In the genomic region with DNA sequence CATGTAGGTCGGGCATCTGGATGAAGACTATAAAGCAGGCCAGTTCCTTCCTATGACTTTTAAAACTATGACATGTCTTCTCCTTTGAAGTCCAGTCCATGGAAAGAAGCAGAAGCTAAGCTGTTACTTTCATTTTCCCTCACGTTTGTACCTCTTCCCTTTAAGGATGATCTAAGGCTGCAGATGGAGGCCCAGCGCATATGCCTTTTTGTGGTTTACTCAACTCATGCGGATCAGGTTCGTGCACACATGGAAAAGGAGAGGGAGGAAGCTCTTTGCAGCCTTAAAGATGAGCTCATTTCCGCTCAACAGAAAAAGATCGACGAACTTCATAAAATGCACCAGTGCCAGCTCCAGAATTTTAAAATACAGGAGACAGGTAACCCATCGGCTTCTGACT, we compare ENCODE assay signal across 29 mouse cellular contexts. TPM values are rescaled to one million over a fixed set of nuclear protein-coding genes. Genes with fewer than 3 reads are reported as not detected.
DNase-seq lines count a peak whose midpoint lies in the region; ATAC-seq and TF ChIP-seq lines count a peak whose summit lies in the region.
"Had no signal": no experiment of that assay in that cellular context is flagged by ENCODE, and none has a peak within 500 bp of the region (broad histone marks: within the 10 kb centered on the region; RNA-seq: fewer than 3 reads in every experiment).

No protein-coding gene starts in this region.

- in situ Hi-C loops in CH12.LX (cut with MboI; ENCODE audit: low pct_ligation_motif_present, low pct_unique_long_range_greater_than_20kb, low sequenced_read_pairs) = no loop called here

- peaks cover 6 to 18% of the 10 kb centered on the region in 2 experiments for H3K4me1 ChIP-seq in CH12.LX (ENCODE audit: control insufficient read depth in 1 of 2, insufficient read depth in 2 of 2)
- H3K4me1 ChIP-seq: embryonic facial prominence, embryonic 12.5 days; embryonic facial prominence, embryonic 15.5 days; heart, embryonic 12.5 days; heart, embryonic 15.5 days; hindbrain, embryonic 10.5 days; hindbrain, embryonic 13.5 days; intestine, embryonic 15.5 days had no signal

- no peaks in the 10 kb centered on the region for H3K79me2 ChIP-seq in CH12.LX (replicated peaks; ENCODE audit: control insufficient read depth, extremely low read depth, insufficient read depth, poor library complexity, severe bottlenecking)

- peak overlapping the region; percentile 97 for H3K4me2 ChIP-seq in CH12.LX (ENCODE audit: insufficient read depth, low read depth, poor library complexity, severe bottlenecking)
- H3K4me2 ChIP-seq: embryonic facial prominence, embryonic 12.5 days; embryonic facial prominence, embryonic 15.5 days; heart, embryonic 12.5 days; heart, embryonic 15.5 days; hindbrain, embryonic 13.5 days; intestine, embryonic 15.5 days had no signal

- dilution Hi-C loops in CH12.LX (cut with MboI; ENCODE audit: extremely low pct_ligation_motif_present, extremely low pct_unique_long_range_greater_than_20kb, low sequenced_read_pairs) = no loop called here

- H3K9me3 ChIP-seq in CH12.LX (replicated peaks; ENCODE audit: low read length) = no peaks in the 10 kb centered on the region
- H3K9me3 ChIP-seq: embryonic facial prominence, embryonic 12.5 days; embryonic facial prominence, embryonic 15.5 days; heart, embryonic 12.5 days; heart, embryonic 15.5 days; hindbrain, embryonic 10.5 days; hindbrain, embryonic 13.5 days; intestine, embryonic 15.5 days had no signal

- peak; percentile 82 for ATAC-seq in granulocyte monocyte progenitor cell, adult 5-6 weeks (replicated peaks; ENCODE audit: poor library complexity, severe bottlenecking)
- no peak for ATAC-seq in monocyte, adult 5-6 weeks (replicated peaks; ENCODE audit: insufficient number of reproducible peaks, low FRiP score, low TSS enrichment, poor library complexity, severe bottlenecking)
- ATAC-seq: CD4-positive, CD25-positive, alpha-beta regulatory T cell, adult 4 months; forebrain, embryonic 14.5 days; forebrain, postnatal 0 days; hindbrain, embryonic 16.5 days; intestine, embryonic 15.5 days had no signal

- TF ChIP-seq RAD21 in CH12.LX (IDR thresholded peaks at IDR 0.05; ENCODE audit: low read depth, low read length) = no peak

- TF ChIP-seq EP300 in CH12.LX (IDR thresholded peaks at IDR 0.05; ENCODE audit: low read length) = peak; percentile 65

- no peak overlapping the region; the same call in 1 of the 2 replicates for H3K9ac ChIP-seq in CH12.LX (ENCODE audit: insufficient read depth, low read depth)
- H3K9ac ChIP-seq: embryonic facial prominence, embryonic 12.5 days; embryonic facial prominence, embryonic 15.5 days; forebrain, postnatal 0 days; heart, embryonic 12.5 days; heart, embryonic 15.5 days; hindbrain, embryonic 13.5 days; intestine, embryonic 15.5 days had no signal

- TF ChIP-seq CTCF in CH12.LX (conservative IDR thresholded peaks at IDR 0.05 in 1 of 2, IDR thresholded peaks at IDR 0.05 in 1 of 2; ENCODE audit: low read depth in 2 of 2, low read length in 2 of 2) = no peak

- H3K27me3 ChIP-seq in CH12.LX (replicated peaks) = no peaks in the 10 kb centered on the region
- H3K27me3 ChIP-seq in splenic B cell, adult 2 months (ENCODE audit: control insufficient read depth, insufficient read depth, low read length, poor library complexity, severe bottlenecking) = no peaks in the 10 kb centered on the region
- H3K27me3 ChIP-seq: embryonic facial prominence, embryonic 12.5 days; embryonic facial prominence, embryonic 15.5 days; heart, embryonic 12.5 days; heart, embryonic 15.5 days; hindbrain, embryonic 13.5 days; intestine, embryonic 15.5 days; Patski had no signal

- peaks cover 6 to 24% of the 10 kb centered on the region in 2 experiments for H3K36me3 ChIP-seq in CH12.LX (replicated peaks in 1 of 2; ENCODE audit: control insufficient read depth in 1 of 2, insufficient read depth in 1 of 2, low read length in 1 of 2)
- H3K36me3 ChIP-seq in splenic B cell, adult 2 months (ENCODE audit: control insufficient read depth, insufficient read depth, low read length, poor library complexity, severe bottlenecking) = no peaks in the 10 kb centered on the region

- H3K27ac ChIP-seq in CH12.LX (ENCODE audit: insufficient read depth, low read depth) = no peak overlapping the region
- H3K27ac ChIP-seq: embryonic facial prominence, embryonic 12.5 days; embryonic facial prominence, embryonic 15.5 days; gastrocnemius, adult 2 months; heart, embryonic 15.5 days; hindbrain, embryonic 10.5 days; hindbrain, embryonic 13.5 days; intestine, embryonic 15.5 days had no signal

- peak overlapping the region in 1 of 3 experiments; percentile 9 for H3K4me3 ChIP-seq in CH12.LX (replicated peaks in 1 of 3; ENCODE audit: low read depth in 2 of 3, low read length in 2 of 3, poor library complexity in 1 of 3)
- H3K4me3 ChIP-seq: embryonic facial prominence, embryonic 12.5 days; embryonic facial prominence, embryonic 15.5 days; gastrocnemius, adult 2 months; heart, embryonic 12.5 days; heart, embryonic 15.5 days; hindbrain, embryonic 10.5 days; hindbrain, embryonic 13.5 days; intestine, embryonic 15.5 days had no signal

- peak; percentile 29 for DNase-seq in A20 (ENCODE audit: low read depth, low spot score)
- DNase-seq in CH12.LX (ENCODE audit: extremely low read depth) = peak; percentile 72
- peak; percentile 4 for DNase-seq in splenic B cell, adult 2 months (ENCODE audit: low read depth, low spot score)
- DNase-seq in cerebellum, postnatal 36 days = no peak
- no peak for DNase-seq in MN1 (ENCODE audit: low spot score)
- DNase-seq: adrenal gland, postnatal 10 days; adrenal gland, postnatal 36 days; cerebellum, adult 11 months; cerebellum, adult 8-10 months; cerebellum, postnatal 10 days; forebrain, postnatal 0 days; gastrocnemius, adult 2 months; gastrocnemius, postnatal 14 days; heart, adult 18-20 months; heart, postnatal 10 days; heart, postnatal 36 days had no signal

- TF ChIP-seq POLR2A in CH12.LX (IDR thresholded peaks at IDR 0.05; ENCODE audit: low read depth, low read length) = no peak

TF ChIP-seq in CH12.LX, 34 proteins besides CTCF, POLR2A, EP300 and RAD21:
- TF ChIP-seq MYC (IDR thresholded peaks at IDR 0.05; ENCODE audit: low read depth, low read length) (peak; percentile 72; the same call in 1 of the 2 replicates), NELFE (IDR thresholded peaks at IDR 0.05; ENCODE audit: low read depth, low read length) (no peak), CHD1 (IDR thresholded peaks at IDR 0.05; ENCODE audit: low read depth, low read length) (no peak), ZC3H11A (IDR thresholded peaks at IDR 0.05; ENCODE audit: low read depth, low read length) (no peak), CHD2 (IDR thresholded peaks at IDR 0.05; ENCODE audit: low read length) (no peak), JUN (IDR thresholded peaks at IDR 0.05; ENCODE audit: insufficient read depth, low read depth, low read length) (peak; percentile 62; the same call in 1 of the 2 replicates), ETS1 (conservative IDR thresholded peaks at IDR 0.05; ENCODE audit: low read depth, low read length) (peak; percentile 87), MAZ (IDR thresholded peaks at IDR 0.05; ENCODE audit: low read depth, low read length) (no peak), RCOR1 (conservative IDR thresholded peaks at IDR 0.05; ENCODE audit: low read depth, low read length) (no peak), GABPA (IDR thresholded peaks at IDR 0.05; ENCODE audit: insufficient replicate concordance, low read depth, low read length) (no peak), ZMIZ1 (IDR thresholded peaks at IDR 0.05; ENCODE audit: low read depth, low read length) (no peak), USF1 (IDR thresholded peaks at IDR 0.05; ENCODE audit: low read depth, low read length) (no peak), SIN3A (IDR thresholded peaks at IDR 0.05; ENCODE audit: low read length) (0 out of 2 replicates have a peak, but pooled peaks have one; percentile 9), BHLHE40 (IDR thresholded peaks at IDR 0.05; ENCODE audit: low read depth, low read length) (peak; percentile 97), NRF1 (IDR thresholded peaks at IDR 0.05; ENCODE audit: low read depth, low read length) (no peak), PAX5 (IDR thresholded peaks at IDR 0.05; ENCODE audit: low read length) (no peak), SMC3 (IDR thresholded peaks at IDR 0.05; ENCODE audit: low read depth, low read length) (no peak), JUND (conservative IDR thresholded peaks at IDR 0.05; ENCODE audit: low read depth, low read length) (no peak; the same call in none of the 2 replicates), IRF4 (IDR thresholded peaks at IDR 0.05; ENCODE audit: low read depth, low read length) (no peak), MAX (IDR thresholded peaks at IDR 0.05; ENCODE audit: low read length) (peak; percentile 61; the same call in 1 of the 2 replicates), USF2 (conservative IDR thresholded peaks at IDR 0.05; ENCODE audit: low read depth, low read length) (no peak), ZNF384 (IDR thresholded peaks at IDR 0.05; ENCODE audit: low read depth, low read length) (no peak), MAFK (IDR thresholded peaks at IDR 0.05; ENCODE audit: insufficient replicate concordance, low read length) (no peak), MXI1 (IDR thresholded peaks at IDR 0.05; ENCODE audit: low read depth, low read length) (0 out of 2 replicates have a peak, but pooled peaks have one; percentile 27), MEF2A (IDR thresholded peaks at IDR 0.05; ENCODE audit: borderline replicate concordance, low read depth, low read length) (no peak), TCF12 (IDR thresholded peaks at IDR 0.05; ENCODE audit: low read depth, low read length) (0 out of 2 replicates have a peak, but pooled peaks have one; percentile 22), KAT2A (IDR thresholded peaks at IDR 0.05; ENCODE audit: insufficient replicate concordance, low read length) (no peak), ZKSCAN1 (IDR thresholded peaks at IDR 0.05; ENCODE audit: borderline replicate concordance, low read depth, low read length) (no peak), HCFC1 (IDR thresholded peaks at IDR 0.05; ENCODE audit: low read depth, low read length) (no peak)

RNA-seq across cellular contexts. Expression of a gene that starts 40.6 kb away (rescaled TPM):
- 15.6 and 17.2 TPM in 2 replicates for total RNA-seq in CH12.LX (2012; rRNA removed)
- 8.4 and 10.3 TPM in 2 replicates for total RNA-seq in CH12.LX (2014; rRNA removed)
- polyA plus RNA-seq in CH12.LX (2012; ENCODE audit: insufficient read length, low read depth) = 12.8 and 13.5 TPM in 2 replicates
- total RNA-seq in granulocyte monocyte progenitor cell, adult 5-6 weeks (2014; fragmentation: Nextera tagmentation) = 39.3 and 45.5 TPM in 2 replicates
- 74.9 and 75.7 TPM in 2 replicates for total RNA-seq in granulocyte monocyte progenitor cell, adult 5-6 weeks (2017)
- total RNA-seq in monocyte, adult 5-6 weeks (2017) = 41.5 to 104 TPM (median 62.5 TPM) in 3 replicates

Comparison
In these comparisons a context has a peak if more than half of its experiments do, and no peak if none do; other contexts are left out.
1. DNase-seq: peak in A20 (single experiment), CH12.LX (single experiment) and splenic B cell, adult 2 months (single experiment); none in cerebellum, postnatal 36 days (0 of 2) and MN1 (single experiment).